Mouse (Mus musculus) MEL (cell line): ENCODE measurements around the gene Morn1. TPM values are rescaled to one million over a fixed set of nuclear protein-coding genes. Genes with fewer than 3 reads are reported as not detected.

Experiments used
- DNase-seq: peaks from one replicate; pipeline ENCODE4 v3.0.0; 2011; ENCODE audit warnings: low read depth, low spot score
- H3K27ac ChIP-seq: 2 replicates; pipeline ENCODE4 v1.5.1; 2012; ENCODE audit warnings: low read depth, mild to moderate bottlenecking, control low read depth, low read length, moderate library complexity; ENCODE audit not compliant: control insufficient read depth
- H3K27me3 ChIP-seq, 2 experiments: fragments of 150-350 bp in 1 of 2; sonication (generic) in 1 of 2; 2 replicates each; pipeline ENCODE4 v1.6.1; 2012; ENCODE audit warnings: low read length in 2 of 2, mild to moderate bottlenecking in 2 of 2, improper control_type of control experiment in 1 of 2, moderate library complexity in 1 of 2; ENCODE audit not compliant: insufficient read depth in 2 of 2, control insufficient read depth in 1 of 2
- H3K36me3 ChIP-seq, 2 experiments: 2 replicates each; pipeline ENCODE4 v1.6.1; 2012 to 2014; ENCODE audit warnings: low read length in 2 of 2, improper control_type of control experiment in 1 of 2, inconsistent platforms in 1 of 2, mild to moderate bottlenecking in 1 of 2; ENCODE audit not compliant: insufficient read depth in 2 of 2, control insufficient read depth in 1 of 2
- H3K4me1 ChIP-seq, 2 experiments: fragments of 150-350 bp in 1 of 2; sonication (generic) in 1 of 2; 2 replicates each; pipeline ENCODE4 v1.6.1; 2012; ENCODE audit warnings: low read length in 2 of 2, improper control_type of control experiment in 1 of 2, mild to moderate bottlenecking in 1 of 2; ENCODE audit not compliant: insufficient read depth in 2 of 2, control insufficient read depth in 1 of 2
- H3K4me3 ChIP-seq, 2 experiments: fragments of 150-350 bp in 1 of 2; sonication (generic) in 1 of 2; 2 replicates each; pipeline ENCODE4 v1.5.1; 2012; ENCODE audit warnings: low read depth in 2 of 2, low read length in 2 of 2, mild to moderate bottlenecking in 2 of 2, moderate library complexity in 2 of 2, control low read depth in 1 of 2, improper control_type of control experiment in 1 of 2; ENCODE audit not compliant: control insufficient read depth in 1 of 2, insufficient read depth in 1 of 2
- H3K79me2 ChIP-seq: 2 replicates; pipeline ENCODE4 v1.6.1; 2012; ENCODE audit warnings: mild to moderate bottlenecking, low read length, moderate library complexity; ENCODE audit not compliant: control insufficient read depth, poor library complexity, insufficient read depth
- H3K9ac ChIP-seq: 2 replicates; pipeline ENCODE4 v1.6.1; 2012; ENCODE audit warnings: low read depth, mild to moderate bottlenecking, control low read depth, low read length, moderate library complexity; ENCODE audit not compliant: control insufficient read depth, poor library complexity, severe bottlenecking
- H3K9me3 ChIP-seq: fragments of 150-350 bp; sonication (generic); replicated peaks from 2 replicates; pipeline ENCODE4 v1.6.1; 2012; ENCODE audit warnings: mild to moderate bottlenecking, low read length, improper control_type of control experiment, moderate library complexity; ENCODE audit not compliant: insufficient read depth
- E2F4 ChIP-seq: IDR thresholded peaks from 2 replicates; pipeline ENCODE4 v1.6.1; 2011; ENCODE audit warnings: low read depth, low read length, improper control_type of control experiment, borderline replicate concordance
- ELF1 ChIP-seq: IDR thresholded peaks from 2 replicates; pipeline ENCODE4 v1.6.1; 2014; ENCODE audit warnings: low read depth, mild to moderate bottlenecking, inconsistent platforms, low read length, improper control_type of control experiment, moderate library complexity
- ETS1 ChIP-seq: IDR thresholded peaks from 2 replicates; pipeline ENCODE4 v1.6.1; 2012; ENCODE audit warnings: low read depth, mild to moderate bottlenecking, inconsistent platforms, low read length, improper control_type of control experiment, moderate library complexity
- GABPA ChIP-seq: IDR thresholded peaks from 2 replicates; pipeline ENCODE4 v1.6.1; 2012; ENCODE audit warnings: low read depth, mild to moderate bottlenecking, inconsistent platforms, low read length, improper control_type of control experiment, moderate library complexity
- GATA1 ChIP-seq: IDR thresholded peaks from 2 replicates; pipeline ENCODE4 v1.6.1; 2011; ENCODE audit warnings: low read depth, low read length, improper control_type of control experiment
- HCFC1 ChIP-seq: IDR thresholded peaks from 2 replicates; pipeline ENCODE4 v1.6.1; 2012; ENCODE audit warnings: low read depth, mild to moderate bottlenecking, inconsistent platforms, low read length, improper control_type of control experiment, moderate library complexity
- JUND ChIP-seq: IDR thresholded peaks from 2 replicates; pipeline ENCODE4 v1.6.1; 2011; ENCODE audit warnings: low read depth, mild to moderate bottlenecking, improper control_type of control experiment, low read length
- MAX ChIP-seq: IDR thresholded peaks from 2 replicates; pipeline ENCODE4 v1.6.1; 2011; ENCODE audit warnings: low read length, improper control_type of control experiment
- MAZ ChIP-seq: IDR thresholded peaks from 2 replicates; pipeline ENCODE4 v1.6.1; 2012; ENCODE audit warnings: low read depth, mild to moderate bottlenecking, inconsistent platforms, low read length, improper control_type of control experiment
- MEF2A ChIP-seq: IDR thresholded peaks from 2 replicates; pipeline ENCODE4 v1.6.1; 2014; ENCODE audit warnings: low read depth, mild to moderate bottlenecking, inconsistent platforms, low read length, improper control_type of control experiment; ENCODE audit not compliant: poor library complexity, insufficient replicate concordance, severe bottlenecking; ENCODE audit errors: extremely low read depth
- RAD21 ChIP-seq: IDR thresholded peaks from 2 replicates; pipeline ENCODE4 v1.6.1; 2011; ENCODE audit warnings: mild to moderate bottlenecking, low read depth, low read length, improper control_type of control experiment
- SMC3 ChIP-seq: IDR thresholded peaks from 2 replicates; pipeline ENCODE4 v1.6.1; 2011; ENCODE audit warnings: low read depth, low read length, improper control_type of control experiment
- TBP ChIP-seq: IDR thresholded peaks from 2 replicates; pipeline ENCODE4 v1.8.0; 2011; ENCODE audit warnings: low read depth, low read length, improper control_type of control experiment
- USF1 ChIP-seq: IDR thresholded peaks from 2 replicates; pipeline ENCODE4 v1.6.1; 2014; ENCODE audit warnings: low read depth, mild to moderate bottlenecking, inconsistent platforms, low read length, improper control_type of control experiment, moderate library complexity
- USF2 ChIP-seq, 2 experiments: IDR thresholded peaks; 2 replicates each; pipeline ENCODE4 v1.6.1; 2011 to 2012; ENCODE audit warnings: improper control_type of control experiment in 2 of 2, low read length in 2 of 2, borderline replicate concordance in 1 of 2, inconsistent platforms in 1 of 2, low read depth in 1 of 2, mild to moderate bottlenecking in 1 of 2; ENCODE audit not compliant: insufficient read depth in 1 of 2
- ZKSCAN1 ChIP-seq: IDR thresholded peaks from 2 replicates; pipeline ENCODE4 v1.6.1; 2012; ENCODE audit warnings: low read depth, mild to moderate bottlenecking, inconsistent platforms, low read length, improper control_type of control experiment, moderate library complexity
- ZMIZ1 ChIP-seq: IDR thresholded peaks from 2 replicates; pipeline ENCODE4 v1.6.1; 2012; ENCODE audit warnings: low read depth, mild to moderate bottlenecking, inconsistent platforms, low read length, improper control_type of control experiment, moderate library complexity
- ZNF384 ChIP-seq: IDR thresholded peaks from 2 replicates; pipeline ENCODE4 v1.6.1; 2012; ENCODE audit warnings: low read depth, mild to moderate bottlenecking, inconsistent platforms, low read length, improper control_type of control experiment
- polyA plus RNA-seq, 2 experiments: library from polyadenylated mRNA; stranded (reverse) in 1 of 2; unstranded in 1 of 2; fragments of >175 nt in 1 of 2; fragments of >200 nt in 1 of 2; gene quantifications; 2 replicates each; pipeline versions ENCODE4 v1.2.1 to v1.2.4; 2012; ENCODE audit warnings: low replicate concordance in 2 of 2, low read depth in 1 of 2; ENCODE audit not compliant: insufficient read length in 2 of 2, insufficient read depth in 1 of 2, missing spikeins in 1 of 2
- total RNA-seq: library from RNA; depleted of rRNA; stranded (reverse); fragments of 300-350 nt; gene quantifications from 2 replicates; pipeline ENCODE4 v1.2.3, GENCODE M21; 2012

Morn1 gene
- total and polyA plus RNA-seq, 3 experiments, result 4.1 to 4.4 TPM; not detected in 1

DNA sequence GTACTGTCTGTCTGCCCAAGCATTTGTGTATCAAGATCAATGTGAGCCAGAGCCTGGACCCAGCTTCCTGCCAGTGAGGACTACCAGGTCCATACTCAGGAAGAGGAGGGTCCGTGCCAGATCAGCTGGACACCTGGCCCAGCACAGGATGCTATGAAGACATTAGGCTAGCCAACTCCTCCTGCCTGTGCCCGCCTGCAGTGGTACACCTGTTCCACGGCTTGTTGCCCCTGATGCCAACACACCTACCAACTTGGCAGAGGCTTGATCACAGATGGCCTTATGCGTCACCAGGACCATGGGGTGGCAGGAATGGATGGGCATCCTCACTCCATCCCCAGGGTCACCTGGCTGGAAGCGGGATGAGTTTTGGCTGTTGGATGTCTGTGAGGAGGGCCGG lies 66.1 kb downstream of the Morn1 start:
- Histone ChIP-seq H3K9ac (no peak overlapping the region), H3K36me3 (peaks cover 0 to 5% of the 10 kb centered on the region in 2 experiments; a peak in 2 of 4 replicates), H3K27me3 (no peaks in the 10 kb centered on the region), H3K9me3 (no peaks in the 10 kb centered on the region), H3K27ac (no peak overlapping the region), H3K4me3 (no peak overlapping the region), H3K79me2 (peaks cover 5% of the 10 kb centered on the region; the same call in 1 of the 2 replicates), H3K4me1 (peaks cover 13 to 24% of the 10 kb centered on the region in 2 experiments)
- DNase-seq, result no peak
- TF ChIP-seq MAX, result no peak
- TF ChIP-seq MEF2A, result no peak
- no peak for TF ChIP-seq ZMIZ1
- no peak for TF ChIP-seq E2F4
- TF ChIP-seq ETS1, result no peak
- TF ChIP-seq HCFC1, result no peak
- no peak for TF ChIP-seq USF2 (IDR thresholded peaks at IDR 0.05; ENCODE audit: borderline replicate concordance in 1 of 2, insufficient read depth in 1 of 2, low read depth in 1 of 2, low read length in 2 of 2)
- no peak for TF ChIP-seq TBP
- no peak for TF ChIP-seq JUND
- no peak for TF ChIP-seq GATA1
- TF ChIP-seq ELF1, result no peak
- no peak for TF ChIP-seq RAD21
- TF ChIP-seq USF1, result no peak
- TF ChIP-seq SMC3, result no peak

DNA sequence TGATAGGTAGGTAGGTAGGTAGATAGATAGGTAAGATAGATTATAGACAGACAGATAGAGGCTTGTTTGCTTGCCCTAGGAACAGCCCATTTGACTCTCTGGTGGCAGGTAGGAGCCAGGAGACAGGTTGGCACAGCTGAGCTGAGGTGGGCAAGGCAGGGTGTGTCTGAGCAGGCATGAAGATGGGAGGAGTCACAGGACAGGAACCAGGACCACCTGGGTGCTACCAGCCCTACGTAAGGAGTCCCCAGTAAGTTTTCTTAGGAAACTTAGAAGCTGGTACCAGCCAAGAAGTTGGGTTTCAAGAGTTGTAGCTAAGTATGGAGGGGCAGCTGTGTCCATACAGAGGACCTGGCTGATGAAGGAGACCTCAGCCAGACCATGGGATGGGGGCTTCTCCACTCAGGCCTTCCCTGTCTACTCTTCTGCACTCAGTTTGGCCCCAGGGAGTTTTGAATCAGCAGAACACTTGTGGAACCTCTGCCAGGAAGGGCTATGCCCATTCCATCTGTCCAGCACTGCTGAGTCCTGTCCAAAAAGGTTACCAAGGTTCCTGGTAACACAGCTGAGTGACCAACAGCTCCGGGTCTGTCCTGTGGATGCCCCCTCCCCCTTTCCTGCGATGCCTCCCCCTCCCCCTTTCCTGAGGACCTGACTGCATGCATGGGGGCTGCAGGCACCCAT lies 67.2 kb downstream of the Morn1 start:
- no peak overlapping the region for H3K27ac ChIP-seq
- TF ChIP-seq USF1, result no peak
- no peak for TF ChIP-seq MAZ
- no peak for TF ChIP-seq RAD21
- TF ChIP-seq ZMIZ1, result no peak
- no peak for TF ChIP-seq ZNF384
- no peak for TF ChIP-seq GABPA
- TF ChIP-seq USF2 (IDR thresholded peaks at IDR 0.05; ENCODE audit: borderline replicate concordance in 1 of 2, insufficient read depth in 1 of 2, low read depth in 1 of 2, low read length in 2 of 2), result no peak
- no peak for TF ChIP-seq ZKSCAN1
- H3K36me3 ChIP-seq, result peaks cover 0 to 5% of the 10 kb centered on the region in 2 experiments; a peak in 2 of 4 replicates
- peaks cover 13 to 20% of the 10 kb centered on the region in 2 experiments for H3K4me1 ChIP-seq
- H3K4me3 ChIP-seq, result no peak overlapping the region
- H3K9ac ChIP-seq, result no peak overlapping the region
- DNase-seq, result no peak
- H3K9me3 ChIP-seq, result no peaks in the 10 kb centered on the region
- no peaks in the 10 kb centered on the region for H3K27me3 ChIP-seq
- peaks cover 5% of the 10 kb centered on the region; the same call in 1 of the 2 replicates for H3K79me2 ChIP-seq
